Mouse (Mus musculus): ENCODE measurements around the gene Gabpb1.
"Not testable (repeated sequence)": the region's sequence is repeated elsewhere in the genome, so short reads cannot be mapped to it uniquely, and the experiment has no call there.

Gabpb1 gene

GRCm38 (mm10) chr2:126635939-126636823 is 40.0 kb downstream of the Gabpb1 start:
- DNase-seq: no peak

- no peak for DNase-seq
These were observed 43.0 kb downstream of the Gabpb1 start for GRCm38 (mm10) chr2:126633165-126633564.

- DNase-seq: no peak
These were observed 47.6 kb downstream of the Gabpb1 start for GRCm38 (mm10) chr2:126628455-126628995.

GRCm38 (mm10) chr2:126623138-126623537 is 53.0 kb downstream of the Gabpb1 start:
- no peak for DNase-seq

- DNase-seq: no peak
These were observed 53.7 kb downstream of the Gabpb1 start for GRCm38 (mm10) chr2:126622455-126622854.

- DNase-seq: no peak
These were observed 56.9 kb downstream of the Gabpb1 start, which contains the start of gene Hdc for GRCm38 (mm10) chr2:126619249-126619704. Gene Hdc, minus strand, starts transcription at chr2:126619299.

GRCm38 (mm10) chr2:126618470-126619179 is 57.5 kb downstream of the Gabpb1 start:
- no peak for DNase-seq

- no peak for DNase-seq
These were observed 60.8 kb downstream of the Gabpb1 start for GRCm38 (mm10) chr2:126615355-126615754.

GRCm38 (mm10) chr2:126609600-126609999 is 66.5 kb downstream of the Gabpb1 start:
- DNase-seq: not testable (repeated sequence)

- DNase-seq: no peak
These were observed 68.5 kb downstream of the Gabpb1 start for GRCm38 (mm10) chr2:126607553-126608203.

- no peak for DNase-seq
These were observed 69.5 kb downstream of the Gabpb1 start for GRCm38 (mm10) chr2:126606688-126607062.

GRCm38 (mm10) chr2:126606061-126606687 is 70.0 kb downstream of the Gabpb1 start:
- DNase-seq: peak; percentile 30

GRCm38 (mm10) chr2:126601918-126602600 is 74.1 kb downstream of the Gabpb1 start:
- DNase-seq: no peak

- no peak for DNase-seq
These were observed 75.6 kb downstream of the Gabpb1 start for GRCm38 (mm10) chr2:126600533-126600932.

GRCm38 (mm10) chr2:126599005-126599404 is 77.1 kb downstream of the Gabpb1 start:
- DNase-seq: peak; percentile 29

GRCm38 (mm10) chr2:126598359-126598758 is 77.8 kb downstream of the Gabpb1 start:
- DNase-seq: no peak

- peak; percentile 37 for DNase-seq
These were observed 78.6 kb downstream of the Gabpb1 start for GRCm38 (mm10) chr2:126597279-126598241.

- no peak for DNase-seq
These were observed 79.6 kb downstream of the Gabpb1 start for GRCm38 (mm10) chr2:126596347-126597072.

GRCm38 (mm10) chr2:126593831-126594610 is 82.1 kb downstream of the Gabpb1 start:
- DNase-seq: peak; percentile 94
